Mouse (Mus musculus) MEL (cell line): ENCODE data around the gene Tent4a.

ENCODE experiments used
- ZC3H11A ChIP-seq: IDR thresholded peaks from 2 replicates; pipeline ENCODE4 v1.6.1; 2012; ENCODE audit warnings: low read depth, mild to moderate bottlenecking, inconsistent platforms, low read length, improper control_type of control experiment
- ZNF384 ChIP-seq: IDR thresholded peaks from 2 replicates; pipeline ENCODE4 v1.6.1; 2012; ENCODE audit warnings: low read depth, mild to moderate bottlenecking, inconsistent platforms, low read length, improper control_type of control experiment

DNA sequence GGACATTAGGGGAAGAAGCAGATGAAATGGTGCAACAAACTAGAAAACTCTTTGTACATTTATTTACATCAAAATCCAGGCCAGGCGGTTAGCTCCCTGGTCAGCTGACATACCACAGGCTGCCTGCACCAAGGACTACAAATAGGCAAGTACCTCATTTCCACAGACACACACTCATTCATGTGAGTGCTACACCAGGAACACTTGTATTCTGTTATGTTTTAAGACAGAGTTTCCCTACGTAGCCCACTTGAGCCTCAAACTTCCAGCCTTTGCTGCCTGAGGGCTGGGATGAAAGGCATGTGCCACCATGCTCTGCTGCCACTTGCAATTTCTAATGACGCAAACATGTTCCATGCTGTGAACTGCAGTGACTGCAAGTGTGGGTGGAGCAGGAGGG lies 19.3 kb downstream of the Tent4a start:
- TF ChIP-seq ZNF384 (no peak), ZC3H11A (no peak)
